Mouse (Mus musculus): ENCODE results near the gene Sgcd. TPM values are rescaled to one million over a fixed set of nuclear protein-coding genes. Genes with fewer than 3 reads are reported as not detected.

Gene Sgcd
- polyA plus RNA-seq, 1 experiment from 2014 or later: 6.7 TPM

GRCm38 (mm10) chr11:47174977-47175376, 813.8 kb downstream of the Sgcd start:
- Histone ChIP-seq H3K27ac (ENCODE audit: low read length) (no peak overlapping the region), H3K36me3 (ENCODE audit: control insufficient read depth, insufficient read depth) (no peaks in the 10 kb centered on the region), H3K4me1 (ENCODE audit: control insufficient read depth, insufficient read depth, low read length) (no peaks in the 10 kb centered on the region), H3K27me3 (ENCODE audit: control insufficient read depth, insufficient read depth, low read length) (no peaks in the 10 kb centered on the region), H3K4me3 (ENCODE audit: low read length) (no peak overlapping the region), H3K4me2 (ENCODE audit: low read depth, low read length) (no peak overlapping the region), H3K9me3 (replicated peaks; ENCODE audit: control insufficient read depth, low read length) (no peaks in the 10 kb centered on the region), H3K9ac (ENCODE audit: low read length) (no peak overlapping the region)
- WGBS: 86% methylated on average over 2 of the region's 2 CpGs
- ATAC-seq (replicated peaks; ENCODE audit: extremely low read depth, insufficient read depth, low FRiP score): no peak

- Histone ChIP-seq H3K4me1 (ENCODE audit: control insufficient read depth, insufficient read depth, low read length) (no peaks in the 10 kb centered on the region), H3K9me3 (replicated peaks; ENCODE audit: control insufficient read depth, low read length) (no peaks in the 10 kb centered on the region), H3K36me3 (ENCODE audit: control insufficient read depth, insufficient read depth) (no peaks in the 10 kb centered on the region), H3K27ac (ENCODE audit: low read length) (no peak overlapping the region), H3K9ac (ENCODE audit: low read length) (no peak overlapping the region), H3K27me3 (ENCODE audit: control insufficient read depth, insufficient read depth, low read length) (no peaks in the 10 kb centered on the region), H3K4me3 (ENCODE audit: low read length) (no peak overlapping the region), H3K4me2 (ENCODE audit: low read depth, low read length) (no peak overlapping the region)
- ATAC-seq (replicated peaks; ENCODE audit: extremely low read depth, insufficient read depth, low FRiP score): no peak
- 73% methylated on average over 6 of the region's 6 CpGs for WGBS
These were observed 817.7 kb downstream of the Sgcd start for GRCm38 (mm10) chr11:47170926-47171625.

- no peak overlapping the region for H3K4me3 ChIP-seq (ENCODE audit: low read length)
- WGBS: 76% methylated on average over 4 of the region's 4 CpGs
- no peak overlapping the region for H3K4me2 ChIP-seq (ENCODE audit: low read depth, low read length)
- no peaks in the 10 kb centered on the region for H3K36me3 ChIP-seq (ENCODE audit: control insufficient read depth, insufficient read depth)
- no peak overlapping the region for H3K27ac ChIP-seq (ENCODE audit: low read length)
- no peaks in the 10 kb centered on the region for H3K4me1 ChIP-seq (ENCODE audit: control insufficient read depth, insufficient read depth, low read length)
- H3K9ac ChIP-seq (ENCODE audit: low read length): no peak overlapping the region
- no peaks in the 10 kb centered on the region for H3K27me3 ChIP-seq (ENCODE audit: control insufficient read depth, insufficient read depth, low read length)
- H3K9me3 ChIP-seq (replicated peaks; ENCODE audit: control insufficient read depth, low read length): no peaks in the 10 kb centered on the region
- ATAC-seq (replicated peaks; ENCODE audit: extremely low read depth, insufficient read depth, low FRiP score): no peak
These were observed 821.4 kb downstream of the Sgcd start for GRCm38 (mm10) chr11:47167376-47167775.

- no peak overlapping the region for H3K4me2 ChIP-seq (ENCODE audit: low read depth, low read length)
- H3K4me1 ChIP-seq (ENCODE audit: control insufficient read depth, insufficient read depth, low read length): no peaks in the 10 kb centered on the region
- no peaks in the 10 kb centered on the region for H3K36me3 ChIP-seq (ENCODE audit: control insufficient read depth, insufficient read depth)
- ATAC-seq (replicated peaks; ENCODE audit: extremely low read depth, insufficient read depth, low FRiP score): no peak
- H3K4me3 ChIP-seq (ENCODE audit: low read length): no peak overlapping the region
- no peaks in the 10 kb centered on the region for H3K27me3 ChIP-seq (ENCODE audit: control insufficient read depth, insufficient read depth, low read length)
- no peak overlapping the region for H3K27ac ChIP-seq (ENCODE audit: low read length)
- 67% methylated on average over 1 of the region's 1 CpGs for WGBS
- H3K9me3 ChIP-seq (replicated peaks; ENCODE audit: control insufficient read depth, low read length): no peaks in the 10 kb centered on the region
- H3K9ac ChIP-seq (ENCODE audit: low read length): no peak overlapping the region
These were observed 830.7 kb downstream of the Sgcd start for GRCm38 (mm10) chr11:47158089-47158488.

- Histone ChIP-seq H3K36me3 (ENCODE audit: control insufficient read depth, insufficient read depth) (no peaks in the 10 kb centered on the region), H3K27me3 (ENCODE audit: control insufficient read depth, insufficient read depth, low read length) (no peaks in the 10 kb centered on the region), H3K4me1 (ENCODE audit: control insufficient read depth, insufficient read depth, low read length) (no peaks in the 10 kb centered on the region), H3K4me2 (ENCODE audit: low read depth, low read length) (no peak overlapping the region), H3K9me3 (replicated peaks; ENCODE audit: control insufficient read depth, low read length) (no peaks in the 10 kb centered on the region), H3K4me3 (ENCODE audit: low read length) (no peak overlapping the region), H3K27ac (ENCODE audit: low read length) (no peak overlapping the region), H3K9ac (ENCODE audit: low read length) (no peak overlapping the region)
- WGBS: 53% methylated on average over 1 of the region's 1 CpGs
- ATAC-seq (replicated peaks; ENCODE audit: extremely low read depth, insufficient read depth, low FRiP score): no peak
These were observed 831.8 kb downstream of the Sgcd start for GRCm38 (mm10) chr11:47156730-47157693.

- no peak for ATAC-seq (replicated peaks; ENCODE audit: extremely low read depth, insufficient read depth, low FRiP score)
These were observed 833.8 kb downstream of the Sgcd start for GRCm38 (mm10) chr11:47154837-47155430.

GRCm38 (mm10) chr11:47149607-47150006, 839.2 kb downstream of the Sgcd start:
- Histone ChIP-seq H3K9ac (ENCODE audit: low read length) (no peak overlapping the region), H3K27me3 (ENCODE audit: control insufficient read depth, insufficient read depth, low read length) (no peaks in the 10 kb centered on the region), H3K4me2 (ENCODE audit: low read depth, low read length) (no peak overlapping the region), H3K36me3 (ENCODE audit: control insufficient read depth, insufficient read depth) (no peaks in the 10 kb centered on the region), H3K27ac (ENCODE audit: low read length) (no peak overlapping the region), H3K4me3 (ENCODE audit: low read length) (no peak overlapping the region), H3K9me3 (replicated peaks; ENCODE audit: control insufficient read depth, low read length) (no peaks in the 10 kb centered on the region), H3K4me1 (ENCODE audit: control insufficient read depth, insufficient read depth, low read length) (no peaks in the 10 kb centered on the region)
- WGBS: 64% methylated on average over 9 of the region's 9 CpGs
- ATAC-seq (replicated peaks; ENCODE audit: extremely low read depth, insufficient read depth, low FRiP score): no peak

More at GRCm38 (mm10) chr11:47154837-47155430, 833.8 kb downstream of the Sgcd start:
- Histone ChIP-seq H3K9ac (ENCODE audit: low read length) (no peak overlapping the region), H3K4me2 (ENCODE audit: low read depth, low read length) (no peak overlapping the region), H3K36me3 (ENCODE audit: control insufficient read depth, insufficient read depth) (no peaks in the 10 kb centered on the region), H3K4me1 (ENCODE audit: control insufficient read depth, insufficient read depth, low read length) (no peaks in the 10 kb centered on the region), H3K4me3 (ENCODE audit: low read length) (no peak overlapping the region), H3K27me3 (ENCODE audit: control insufficient read depth, insufficient read depth, low read length) (no peaks in the 10 kb centered on the region), H3K9me3 (replicated peaks; ENCODE audit: control insufficient read depth, low read length) (no peaks in the 10 kb centered on the region), H3K27ac (ENCODE audit: low read length) (no peak overlapping the region)
- 78% methylated on average over 5 of the region's 5 CpGs for WGBS

- no peaks in the 10 kb centered on the region for H3K9me3 ChIP-seq (replicated peaks; ENCODE audit: control insufficient read depth, low read length)
- H3K9ac ChIP-seq (ENCODE audit: low read length): no peak overlapping the region
- H3K4me2 ChIP-seq (ENCODE audit: low read depth, low read length): no peak overlapping the region
- 91% methylated on average over 2 of the region's 2 CpGs for WGBS
- H3K4me1 ChIP-seq (ENCODE audit: control insufficient read depth, insufficient read depth, low read length): no peaks in the 10 kb centered on the region
- ATAC-seq (replicated peaks; ENCODE audit: extremely low read depth, insufficient read depth, low FRiP score): no peak
- no peaks in the 10 kb centered on the region for H3K36me3 ChIP-seq (ENCODE audit: control insufficient read depth, insufficient read depth)
- H3K4me3 ChIP-seq (ENCODE audit: low read length): no peak overlapping the region
- no peaks in the 10 kb centered on the region for H3K27me3 ChIP-seq (ENCODE audit: control insufficient read depth, insufficient read depth, low read length)
- H3K27ac ChIP-seq (ENCODE audit: low read length): no peak overlapping the region
These were observed 848.9 kb downstream of the Sgcd start for GRCm38 (mm10) chr11:47139867-47140266.

- Histone ChIP-seq H3K27me3 (ENCODE audit: control insufficient read depth, insufficient read depth, low read length) (no peaks in the 10 kb centered on the region), H3K27ac (ENCODE audit: low read length) (no peak overlapping the region), H3K4me1 (ENCODE audit: control insufficient read depth, insufficient read depth, low read length) (no peaks in the 10 kb centered on the region), H3K4me3 (ENCODE audit: low read length) (no peak overlapping the region), H3K9ac (ENCODE audit: low read length) (no peak overlapping the region), H3K9me3 (replicated peaks; ENCODE audit: control insufficient read depth, low read length) (no peaks in the 10 kb centered on the region), H3K36me3 (ENCODE audit: control insufficient read depth, insufficient read depth) (no peaks in the 10 kb centered on the region), H3K4me2 (ENCODE audit: low read depth, low read length) (no peak overlapping the region)
- no peak for ATAC-seq (replicated peaks; ENCODE audit: extremely low read depth, insufficient read depth, low FRiP score)
- WGBS: 57% methylated on average over 1 of the region's 1 CpGs
These were observed 849.5 kb downstream of the Sgcd start for GRCm38 (mm10) chr11:47139271-47139670.
